Mouse (Mus musculus): Measurements from ENCODE around the gene Ndufb2. TPM values are rescaled to one million over a fixed set of nuclear protein-coding genes. Genes with fewer than 3 reads are reported as not detected.

Ndufb2 gene
- total and polyA plus RNA-seq, 3 experiments: 80.0 to 144 TPM; not detected in 1

GRCm38 (mm10) chr6:39591481-39591880, 893 bp upstream of the Ndufb2 start:
- no peak for TF ChIP-seq CTCF (IDR thresholded peaks at IDR 0.05 in 2 of 3, conservative IDR thresholded peaks at IDR 0.05 in 1 of 3; ENCODE audit: control insufficient read depth in 1 of 3, insufficient read depth in 1 of 3, low read depth in 2 of 3, low read length in 3 of 3, poor library complexity in 1 of 3, severe bottlenecking in 1 of 3)
- TF ChIP-seq RCOR1 (IDR thresholded peaks at IDR 0.05; ENCODE audit: low read depth, low read length): no peak
- TF ChIP-seq TBP (IDR thresholded peaks at IDR 0.05; ENCODE audit: low read depth, low read length): no peak
- TF ChIP-seq USF1 (IDR thresholded peaks at IDR 0.05; ENCODE audit: low read depth, low read length): no peak
- TF ChIP-seq SMC3 (IDR thresholded peaks at IDR 0.05; ENCODE audit: low read depth, low read length): no peak
- no peak for TF ChIP-seq KAT2A (conservative IDR thresholded peaks at IDR 0.05; ENCODE audit: low read depth, low read length)
- TF ChIP-seq POLR2AphosphoS2 (IDR thresholded peaks at IDR 0.05; ENCODE audit: low read length): no peak
- no peak for TF ChIP-seq GABPA (IDR thresholded peaks at IDR 0.05; ENCODE audit: low read depth, low read length)
- TF ChIP-seq MYC (IDR thresholded peaks at IDR 0.05; ENCODE audit: low read depth, low read length): no peak
- Histone ChIP-seq H3K27ac (ENCODE audit: control insufficient read depth, low read depth, low read length) (no peak overlapping the region), H3K4me3 (ENCODE audit: control insufficient read depth in 1 of 2, insufficient read depth in 1 of 2, low read depth in 2 of 2, low read length in 2 of 2) (peak overlapping the region in 1 of 2 experiments; percentile 98; a peak in 2 of 4 replicates), H3K79me2 (ENCODE audit: control insufficient read depth, insufficient read depth, low read length, poor library complexity) (peaks cover 14% of the 10 kb centered on the region), H3K27me3 (ENCODE audit: control insufficient read depth in 1 of 2, insufficient read depth in 2 of 2, low read length in 2 of 2) (no peaks in the 10 kb centered on the region), H3K9ac (ENCODE audit: control insufficient read depth, low read depth, low read length, poor library complexity, severe bottlenecking) (peak overlapping the region; percentile 84), H3K36me3 (ENCODE audit: control insufficient read depth in 1 of 2, insufficient read depth in 2 of 2, low read length in 2 of 2) (peaks cover 0 to 8% of the 10 kb centered on the region in 2 experiments; a peak in 2 of 4 replicates), H3K4me1 (ENCODE audit: control insufficient read depth in 1 of 2, insufficient read depth in 2 of 2, low read length in 2 of 2) (peaks cover 3 to 9% of the 10 kb centered on the region in 2 experiments; a peak in 3 of 4 replicates), H3K9me3 (replicated peaks; ENCODE audit: insufficient read depth, low read length) (no peaks in the 10 kb centered on the region)
- DNase-seq (ENCODE audit: low read depth, low spot score): no peak

DNA sequence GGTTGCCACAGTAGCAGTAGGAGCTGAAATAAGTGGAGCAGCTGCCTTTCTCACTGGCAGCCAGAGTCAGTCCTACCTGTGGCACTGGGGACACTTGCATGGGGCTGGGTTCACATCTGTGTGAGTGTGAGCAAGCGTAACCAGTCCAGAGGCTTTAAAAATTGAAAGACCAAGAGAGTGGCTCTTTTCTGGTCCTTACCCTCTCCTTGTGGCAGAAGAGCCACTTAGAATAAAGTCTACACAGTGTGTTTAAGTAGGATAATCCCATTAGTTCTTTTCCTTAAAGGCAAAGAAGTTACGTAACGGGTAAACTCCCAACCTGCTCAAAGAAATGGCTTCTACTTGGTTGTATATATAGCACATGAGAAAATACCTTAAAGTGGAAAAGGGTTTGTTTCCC, 8.5 kb downstream of the Ndufb2 start:
- no peaks in the 10 kb centered on the region for H3K27me3 ChIP-seq (ENCODE audit: control insufficient read depth in 1 of 2, insufficient read depth in 2 of 2, low read length in 2 of 2)
- no peaks in the 10 kb centered on the region for H3K4me1 ChIP-seq (ENCODE audit: control insufficient read depth in 1 of 2, insufficient read depth in 2 of 2, low read length in 2 of 2)
- H3K4me3 ChIP-seq (ENCODE audit: control insufficient read depth in 1 of 2, insufficient read depth in 1 of 2, low read depth in 2 of 2, low read length in 2 of 2): no peak overlapping the region
- DNase-seq (ENCODE audit: low read depth, low spot score): no peak
- no peaks in the 10 kb centered on the region for H3K9me3 ChIP-seq (replicated peaks; ENCODE audit: insufficient read depth, low read length)
- no peak overlapping the region for H3K27ac ChIP-seq (ENCODE audit: control insufficient read depth, low read depth, low read length)
- H3K36me3 ChIP-seq (ENCODE audit: control insufficient read depth in 1 of 2, insufficient read depth in 2 of 2, low read length in 2 of 2): peaks cover 0 to 13% of the 10 kb centered on the region in 2 experiments; a peak in 2 of 4 replicates
- H3K79me2 ChIP-seq (ENCODE audit: control insufficient read depth, insufficient read depth, low read length, poor library complexity): no peaks in the 10 kb centered on the region
- no peak overlapping the region for H3K9ac ChIP-seq (ENCODE audit: control insufficient read depth, low read depth, low read length, poor library complexity, severe bottlenecking)
- no peak for TF ChIP-seq TAL1 (IDR thresholded peaks at IDR 0.05; ENCODE audit: low read length)
- TF ChIP-seq TBP (IDR thresholded peaks at IDR 0.05; ENCODE audit: low read depth, low read length): no peak
- no peak for TF ChIP-seq RAD21 (IDR thresholded peaks at IDR 0.05; ENCODE audit: low read depth, low read length)
- no peak for TF ChIP-seq ZC3H11A (IDR thresholded peaks at IDR 0.05; ENCODE audit: low read depth, low read length)

GRCm38 (mm10) chr6:39601828-39602227, 9.5 kb downstream of the Ndufb2 start:
- no peak overlapping the region for H3K9ac ChIP-seq (ENCODE audit: control insufficient read depth, low read depth, low read length, poor library complexity, severe bottlenecking)
- no peaks in the 10 kb centered on the region for H3K27me3 ChIP-seq (ENCODE audit: control insufficient read depth in 1 of 2, insufficient read depth in 2 of 2, low read length in 2 of 2)
- DNase-seq (ENCODE audit: low read depth, low spot score): no peak
- TF ChIP-seq ETS1 (IDR thresholded peaks at IDR 0.05; ENCODE audit: low read depth, low read length) (no peak), USF1 (IDR thresholded peaks at IDR 0.05; ENCODE audit: low read depth, low read length) (no peak), BHLHE40 (IDR thresholded peaks at IDR 0.05; ENCODE audit: borderline replicate concordance, low read depth, low read length) (no peak), TAL1 (IDR thresholded peaks at IDR 0.05; ENCODE audit: low read length) (no peak), MYC (IDR thresholded peaks at IDR 0.05; ENCODE audit: low read depth, low read length) (no peak), TCF12 (IDR thresholded peaks at IDR 0.05; ENCODE audit: low read depth, low read length) (no peak), ZNF384 (IDR thresholded peaks at IDR 0.05; ENCODE audit: low read depth, low read length) (no peak), GABPA (IDR thresholded peaks at IDR 0.05; ENCODE audit: low read depth, low read length) (no peak), USF2 (IDR thresholded peaks at IDR 0.05; ENCODE audit: borderline replicate concordance in 1 of 2, insufficient read depth in 1 of 2, low read depth in 1 of 2, low read length in 2 of 2) (no peak), MAX (IDR thresholded peaks at IDR 0.05; ENCODE audit: low read length) (no peak), HCFC1 (IDR thresholded peaks at IDR 0.05; ENCODE audit: low read depth, low read length) (no peak), RAD21 (IDR thresholded peaks at IDR 0.05; ENCODE audit: low read depth, low read length) (no peak), NELFE (IDR thresholded peaks at IDR 0.05; ENCODE audit: low read depth, low read length) (no peak), TBP (IDR thresholded peaks at IDR 0.05; ENCODE audit: low read depth, low read length) (no peak), SMC3 (IDR thresholded peaks at IDR 0.05; ENCODE audit: low read depth, low read length) (no peak)
- H3K27ac ChIP-seq (ENCODE audit: control insufficient read depth, low read depth, low read length): no peak overlapping the region
- H3K79me2 ChIP-seq (ENCODE audit: control insufficient read depth, insufficient read depth, low read length, poor library complexity): no peaks in the 10 kb centered on the region
- no peaks in the 10 kb centered on the region for H3K9me3 ChIP-seq (replicated peaks; ENCODE audit: insufficient read depth, low read length)
- H3K4me3 ChIP-seq (ENCODE audit: control insufficient read depth in 1 of 2, insufficient read depth in 1 of 2, low read depth in 2 of 2, low read length in 2 of 2): no peak overlapping the region
- no peaks in the 10 kb centered on the region for H3K4me1 ChIP-seq (ENCODE audit: control insufficient read depth in 1 of 2, insufficient read depth in 2 of 2, low read length in 2 of 2)
- H3K36me3 ChIP-seq (ENCODE audit: control insufficient read depth in 1 of 2, insufficient read depth in 2 of 2, low read length in 2 of 2): peaks cover 0 to 13% of the 10 kb centered on the region in 2 experiments; a peak in 2 of 4 replicates
